Mouse (Mus musculus): ENCODE measurements around the gene Myo1b.

GRCm38 (mm10) chr1:51837311-51837710 is 78.6 kb downstream of the Myo1b start:
- TF ChIP-seq CTCF (IDR thresholded peaks at IDR 0.05; ENCODE audit: low read depth): no peak
- no peak for TF ChIP-seq EP300 (optimal IDR thresholded peaks at IDR 0.05)
